Mouse (Mus musculus) hematopoietic multipotent progenitor cell, adult 10-12 weeks (in vitro differentiated cells): ENCODE results near the gene Mxra8. TPM values are rescaled to one million over a fixed set of nuclear protein-coding genes. Genes with fewer than 3 reads are reported as not detected.

Experiments used
- polyA plus RNA-seq: library from polyadenylated mRNA; stranded (reverse); fragments of >175 nt; gene quantifications from 2 replicates; pipeline ENCODE4 v1.2.3, GENCODE M21; 2012; ENCODE audit warnings: low replicate concordance

Gene Mxra8
- 2.6 and 5.3 TPM in 2 replicates for polyA plus RNA-seq

DNA sequence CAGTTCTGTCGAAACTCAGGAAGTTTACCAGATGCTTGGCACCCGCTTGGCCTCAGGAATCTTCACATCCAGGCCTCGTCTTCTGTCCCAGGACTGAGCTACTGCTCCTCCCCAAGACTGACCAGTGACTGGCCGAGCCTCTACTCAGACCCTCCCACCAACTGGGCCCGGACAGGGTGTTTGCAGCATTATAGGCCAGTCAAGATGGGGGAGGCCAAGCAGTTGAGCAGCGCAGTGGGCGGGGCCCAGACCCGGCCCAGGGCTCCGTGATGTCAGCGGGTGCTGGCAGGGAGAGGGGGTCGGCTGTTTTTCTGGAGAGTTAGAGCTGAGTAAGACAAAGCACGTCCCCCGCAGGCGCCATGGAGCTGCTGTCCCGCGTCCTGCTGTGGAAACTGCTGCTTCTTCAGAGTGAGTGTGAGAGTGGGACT is at the start of gene Mxra8:
Gene Mxra8, plus strand, starts transcription at position 198 of the 428 bp plus-strand sequence.

DNA sequence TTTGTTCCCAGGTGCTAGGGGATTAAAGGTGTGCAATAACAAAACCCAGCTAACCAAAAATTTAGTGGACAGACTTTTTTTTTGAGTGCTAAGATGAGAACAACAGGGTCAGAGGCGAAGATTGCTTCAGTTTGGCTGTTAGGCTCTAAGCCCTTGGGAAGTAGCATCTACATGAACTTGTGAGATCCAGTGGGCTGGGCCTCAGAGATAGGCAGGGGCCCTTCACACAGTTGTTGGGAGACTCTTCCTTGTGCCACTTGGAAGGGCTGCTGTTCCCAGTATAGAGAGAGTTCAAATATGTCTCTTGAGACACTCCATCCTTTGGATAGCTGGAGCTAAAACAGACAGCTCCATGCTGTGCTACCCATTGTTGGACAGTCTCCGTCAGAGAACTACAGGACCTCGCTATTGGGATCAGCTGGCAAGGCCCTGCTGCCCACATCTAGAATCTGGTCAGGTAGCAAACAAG is 49.4 kb upstream of the Mxra8 start, which contains the start of gene Ankrd65:
Gene Ankrd65, plus strand, starts transcription at position 419 of the 469 bp plus-strand sequence.

GRCm38 (mm10) chr4:155802741-155803339 is 36.6 kb upstream of the Mxra8 start, which contains the start of gene Mrpl20:
Mrpl20 (plus strand) TSS chr4:155802878.

GRCm38 (mm10) chr4:155811929-155812664 is 27.4 kb upstream of the Mxra8 start, which contains the start of gene Ccnl2:
Ccnl2 (plus strand) TSS chr4:155812489.

GRCm38 (mm10) chr4:155831205-155831766 is 8.2 kb upstream of the Mxra8 start, which contains the start of gene Aurkaip1:
Aurkaip1 (plus strand) TSS chr4:155831272.

DNA sequence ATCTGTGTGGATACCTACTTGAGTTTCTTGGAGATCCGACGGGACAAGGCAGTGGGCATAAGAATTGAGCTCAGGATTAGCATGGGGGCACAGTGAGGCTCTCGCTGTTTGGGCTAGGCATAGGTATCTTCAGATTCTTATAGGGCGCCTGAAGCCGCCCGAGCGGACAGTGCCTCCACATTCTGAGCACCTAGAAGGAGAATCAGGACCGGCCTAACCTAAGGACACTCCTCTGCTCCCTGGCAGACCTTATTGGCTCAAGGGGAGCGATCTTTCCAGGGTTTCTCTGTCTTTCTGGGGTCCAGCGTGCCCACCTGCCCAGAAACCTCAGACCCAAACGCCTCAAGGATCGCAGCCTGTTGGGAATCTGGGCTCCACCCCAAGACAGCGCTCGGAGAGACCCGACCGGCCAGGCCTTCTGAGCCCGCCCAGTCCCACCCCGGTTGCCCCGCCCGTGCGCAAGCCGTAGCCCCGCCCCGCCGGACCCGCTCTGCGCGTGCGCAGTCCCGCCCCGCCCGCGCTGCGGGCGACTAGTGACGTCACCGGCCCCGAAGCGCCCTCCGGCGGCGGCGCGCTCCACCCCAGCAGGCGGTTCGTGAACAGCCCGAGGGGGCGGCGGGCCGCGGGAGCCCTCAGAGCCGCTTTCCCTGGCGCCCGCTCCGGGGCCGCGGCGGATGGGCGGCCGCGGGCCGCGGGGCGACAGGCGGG is 7.5 kb downstream of the Mxra8 start, which contains the start of gene Dvl1:
Gene Dvl1, plus strand, starts transcription at position 532 of the 708 bp plus-strand sequence.

DNA sequence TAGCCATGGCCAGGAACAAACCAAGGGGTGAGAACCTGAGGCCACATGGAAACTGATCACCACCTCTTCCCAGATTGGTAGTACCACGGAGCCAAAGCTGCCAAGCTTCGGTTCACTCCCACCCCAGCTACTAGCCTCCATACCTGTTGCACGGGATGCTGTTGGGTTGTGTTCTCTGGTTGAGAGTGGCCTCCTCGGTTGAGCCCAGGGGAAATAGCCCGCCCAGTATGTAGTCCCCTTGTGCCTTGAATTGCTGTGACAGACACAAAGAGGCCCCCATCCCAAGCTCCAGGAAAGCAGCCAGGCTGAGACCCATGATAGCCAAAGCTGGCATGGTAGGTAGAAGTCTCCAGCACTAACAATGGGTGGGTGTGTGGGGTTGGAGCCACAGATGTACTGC is 23.5 kb downstream of the Mxra8 start, which contains the start of gene Tas1r3:
Gene Tas1r3, minus strand, starts transcription at position 362 of the 400 bp plus-strand sequence.

DNA sequence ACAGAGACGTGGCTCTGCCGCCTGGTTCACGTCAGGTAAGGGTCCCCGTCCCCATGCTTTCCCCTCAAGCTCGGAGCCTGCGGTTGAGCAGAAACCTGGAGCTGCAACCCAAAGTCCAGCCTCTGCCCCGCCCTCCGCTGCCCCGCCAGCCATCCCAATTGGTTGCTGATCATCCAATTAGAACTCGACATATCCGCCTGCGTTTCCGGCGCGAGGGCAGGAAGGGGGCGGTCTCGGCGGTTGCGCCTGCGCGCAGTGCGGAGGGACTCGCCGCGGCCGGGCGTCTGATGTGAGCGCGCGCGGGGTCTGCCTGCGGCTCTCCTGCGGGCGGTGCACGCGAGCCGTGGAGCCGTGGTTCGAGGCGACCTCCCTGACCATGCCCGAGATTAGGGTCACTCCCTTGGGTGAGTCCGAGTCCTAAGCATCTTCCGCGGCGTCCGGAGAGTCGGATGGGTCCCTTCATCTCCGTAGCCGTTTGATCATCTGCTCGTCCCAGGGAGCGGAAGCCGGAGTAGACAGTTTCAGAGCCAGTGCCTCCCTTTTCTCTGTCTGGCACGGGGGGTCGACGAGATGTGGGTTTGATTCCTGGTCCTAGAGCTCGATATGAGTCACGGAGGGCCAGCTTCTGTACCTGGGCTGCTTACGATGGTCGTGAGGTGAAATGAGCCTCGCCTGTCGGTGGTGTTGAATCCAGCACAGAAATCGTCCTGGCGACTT is 30.0 kb downstream of the Mxra8 start, which contains the start of the genes Cptp and Ints11:
Gene Cptp, minus strand, starts transcription at position 124 of the 717 bp plus-strand sequence.
Gene Ints11, plus strand, starts transcription at position 230 of the 717 bp plus-strand sequence.

GRCm38 (mm10) chr4:155891551-155892001 is 52.1 kb downstream of the Mxra8 start, which contains the start of the genes Pusl1 and Acap3:
Pusl1 (minus strand) TSS chr4:155891781.
Acap3 (plus strand) TSS chr4:155891822.

Other genes starting within 250 kb of the Mxra8 start
- gene Slc35e2, start 238.3 kb upstream of the Mxra8 start, polyA plus RNA-seq, result 2.0 and 2.4 TPM in 2 replicates
- gene Cdk11b, start 214.8 kb upstream of the Mxra8 start, polyA plus RNA-seq, result 86.9 and 98.8 TPM in 2 replicates
- gene Gm10563, start 194.3 kb upstream of the Mxra8 start, polyA plus RNA-seq, result not detected in 2 replicates
- 1.5 and 2.2 TPM in 2 replicates for gene Mmp23, start 186.3 kb upstream of the Mxra8 start, polyA plus RNA-seq
- gene Mib2, start 170.5 kb upstream of the Mxra8 start, polyA plus RNA-seq, result 38.8 and 73.8 TPM in 2 replicates
- gene Fndc10, start 145.3 kb upstream of the Mxra8 start, polyA plus RNA-seq, result 9.1 and 13.0 TPM in 2 replicates
- 37.5 and 73.4 TPM in 2 replicates for gene Ssu72, start 134.9 kb upstream of the Mxra8 start, polyA plus RNA-seq
- gene Tmem240, start 104.9 kb upstream of the Mxra8 start, polyA plus RNA-seq, result 0.86 and 1.6 TPM in 2 replicates
- gene Atad3a, start 78.6 kb upstream of the Mxra8 start, polyA plus RNA-seq, result 22.2 and 23.8 TPM in 2 replicates
- 0.28 and 1.3 TPM in 2 replicates for gene Vwa1, start 65.0 kb upstream of the Mxra8 start, polyA plus RNA-seq
- gene Tmem88b, start 53.8 kb upstream of the Mxra8 start, polyA plus RNA-seq, result 0.06 TPM in 1 of 2 replicates, not detected in the other
- 0.10 TPM in 1 of 2 replicates, not detected in the other for gene Ankrd65, start 49.2 kb upstream of the Mxra8 start, polyA plus RNA-seq
- 6.3 and 19.8 TPM in 2 replicates for gene Mrpl20, start 36.8 kb upstream of the Mxra8 start, polyA plus RNA-seq
- 56.5 and 59.9 TPM in 2 replicates for gene Ccnl2, start 27.2 kb upstream of the Mxra8 start, polyA plus RNA-seq
- 177 and 209 TPM in 2 replicates for gene Aurkaip1, start 8.4 kb upstream of the Mxra8 start, polyA plus RNA-seq
- gene Dvl1, start 7.7 kb downstream of the Mxra8 start, polyA plus RNA-seq, result 89.3 and 201 TPM in 2 replicates
- gene Tas1r3, start 23.7 kb downstream of the Mxra8 start, polyA plus RNA-seq, result 0.25 and 0.37 TPM in 2 replicates
- gene Cptp, start 29.8 kb downstream of the Mxra8 start, polyA plus RNA-seq, result 1.6 and 4.5 TPM in 2 replicates
- 13.3 and 23.2 TPM in 2 replicates for gene Ints11, start 29.9 kb downstream of the Mxra8 start, polyA plus RNA-seq
- gene Pusl1, start 52.1 kb downstream of the Mxra8 start, polyA plus RNA-seq, result 79.0 and 302 TPM in 2 replicates
- 30.5 and 52.0 TPM in 2 replicates for gene Acap3, start 52.1 kb downstream of the Mxra8 start, polyA plus RNA-seq
- gene Ube2j2, start 104.2 kb downstream of the Mxra8 start, polyA plus RNA-seq, result 43.7 and 73.5 TPM in 2 replicates
- 28.3 and 36.5 TPM in 2 replicates for gene C1qtnf12, start 122.6 kb downstream of the Mxra8 start, polyA plus RNA-seq
- 2.3 and 3.4 TPM in 2 replicates for gene B3galt6, start 153.0 kb downstream of the Mxra8 start, polyA plus RNA-seq
- gene Sdf4, start 153.2 kb downstream of the Mxra8 start, polyA plus RNA-seq, result 64.0 and 98.8 TPM in 2 replicates
- gene Tnfrsf4, start 174.2 kb downstream of the Mxra8 start, polyA plus RNA-seq, result 10.9 and 18.7 TPM in 2 replicates
- 31.9 and 46.2 TPM in 2 replicates for gene Tnfrsf18, start 186.5 kb downstream of the Mxra8 start, polyA plus RNA-seq
- not detected in 2 replicates for gene Ttll10, start 219.7 kb downstream of the Mxra8 start, polyA plus RNA-seq